Mouse (Mus musculus): ENCODE data around the gene Ncapd3. TPM values are rescaled to one million over a fixed set of nuclear protein-coding genes. Genes with fewer than 3 reads are reported as not detected.

The Ncapd3 gene
- polyA plus RNA-seq, 1 experiment from 2014 or later: 44.3 TPM

DNA sequence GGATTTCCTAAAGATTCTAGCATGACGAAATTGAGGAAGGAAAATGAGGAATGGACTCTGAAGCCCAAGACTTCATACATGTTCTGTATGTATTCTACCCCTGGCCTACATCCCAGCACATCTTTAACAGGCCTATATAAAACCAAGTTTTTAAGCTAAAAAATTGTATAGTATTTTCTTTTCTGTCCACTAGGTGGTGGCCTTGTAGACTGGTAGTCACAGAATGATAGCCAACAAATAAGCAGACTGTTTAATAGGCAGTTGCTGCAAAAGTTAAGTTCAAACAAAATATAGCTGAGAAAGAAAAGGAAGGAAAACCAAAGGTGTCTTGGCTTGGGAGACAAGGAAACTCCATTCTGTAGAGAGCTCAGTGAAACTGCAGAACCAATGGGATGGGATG, 44.7 kb downstream of the Ncapd3 start:
- no peak overlapping the region for H3K4me3 ChIP-seq (ENCODE audit: low read depth, low read length)
- H3K4me1 ChIP-seq (ENCODE audit: control insufficient read depth, insufficient read depth, low read length): no peaks in the 10 kb centered on the region
- no peaks in the 10 kb centered on the region for H3K27me3 ChIP-seq (ENCODE audit: control insufficient read depth, insufficient read depth, low read length)
- no peaks in the 10 kb centered on the region for H3K9me3 ChIP-seq (ENCODE audit: control insufficient read depth, low read length)
- no peak for DNase-seq (ENCODE audit: low spot score)
- no peak overlapping the region for H3K27ac ChIP-seq (replicated peaks; ENCODE audit: low read depth, low read length)
- H3K9ac ChIP-seq (ENCODE audit: low read length): no peak overlapping the region
- H3K36me3 ChIP-seq (ENCODE audit: control insufficient read depth, insufficient read depth, low read length): peaks cover 26% of the 10 kb centered on the region
- WGBS: 81% methylated on average over 1 of the region's 1 CpGs
- H3K4me2 ChIP-seq (ENCODE audit: low read depth, severe bottlenecking): no peak overlapping the region
- ATAC-seq (ENCODE audit: insufficient number of reproducible peaks, low FRiP score, low TSS enrichment, low read depth): no peak

DNA sequence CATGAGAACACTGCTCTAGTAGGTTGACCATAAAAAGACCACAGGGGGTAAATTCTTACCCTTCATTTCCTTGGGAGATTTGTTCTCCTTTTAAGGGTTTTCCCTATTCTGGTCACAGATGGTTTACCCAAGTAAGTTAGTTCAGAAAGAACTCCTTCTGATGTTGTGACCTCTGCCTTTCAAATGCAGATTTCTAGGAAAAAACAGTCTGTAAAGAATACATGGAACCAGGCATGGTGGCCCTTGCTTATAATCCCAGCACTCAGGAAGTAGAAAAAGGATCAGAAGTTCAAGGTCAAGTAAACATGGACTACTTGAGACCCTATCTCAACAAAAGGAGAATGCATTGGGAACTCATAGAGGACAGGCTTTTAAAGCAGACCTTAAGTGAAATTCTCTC, 45.8 kb downstream of the Ncapd3 start:
- Histone ChIP-seq H3K4me1 (ENCODE audit: control insufficient read depth, insufficient read depth, low read length) (no peaks in the 10 kb centered on the region), H3K27me3 (ENCODE audit: control insufficient read depth, insufficient read depth, low read length) (no peaks in the 10 kb centered on the region), H3K9ac (ENCODE audit: low read length) (no peak overlapping the region), H3K9me3 (ENCODE audit: control insufficient read depth, low read length) (no peaks in the 10 kb centered on the region), H3K27ac (replicated peaks; ENCODE audit: low read depth, low read length) (no peak overlapping the region), H3K36me3 (ENCODE audit: control insufficient read depth, insufficient read depth, low read length) (peaks cover 17% of the 10 kb centered on the region), H3K4me2 (ENCODE audit: low read depth, severe bottlenecking) (no peak overlapping the region), H3K4me3 (ENCODE audit: low read depth, low read length) (no peak overlapping the region)
- DNase-seq (ENCODE audit: low spot score) (no peak), ATAC-seq (ENCODE audit: insufficient number of reproducible peaks, low FRiP score, low TSS enrichment, low read depth) (no peak)

DNA sequence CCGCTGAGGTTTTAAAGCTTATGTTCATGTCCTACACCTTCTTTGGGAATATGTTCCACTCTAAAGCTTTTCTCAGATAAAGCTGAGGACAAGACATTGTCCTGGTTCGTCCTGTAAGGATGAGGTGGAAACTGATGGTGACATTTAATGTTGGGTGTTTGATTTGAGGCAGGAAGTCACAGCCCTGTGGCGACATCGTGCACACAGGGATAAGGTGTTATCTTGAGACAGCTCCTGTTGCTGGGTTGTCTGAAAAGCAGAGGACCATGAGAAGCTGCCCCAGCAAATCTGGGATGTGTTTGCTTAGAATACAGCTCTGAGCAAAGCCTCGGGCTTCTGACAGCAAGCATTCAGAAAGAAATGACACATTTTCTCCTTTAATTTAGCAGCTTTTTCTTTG, 56.3 kb downstream of the Ncapd3 start:
- Histone ChIP-seq H3K4me3 (ENCODE audit: low read depth, low read length) (no peak overlapping the region), H3K4me2 (ENCODE audit: low read depth, severe bottlenecking) (no peak overlapping the region), H3K9ac (ENCODE audit: low read length) (no peak overlapping the region), H3K27me3 (ENCODE audit: control insufficient read depth, insufficient read depth, low read length) (no peaks in the 10 kb centered on the region), H3K27ac (replicated peaks; ENCODE audit: low read depth, low read length) (no peak overlapping the region), H3K4me1 (ENCODE audit: control insufficient read depth, insufficient read depth, low read length) (no peaks in the 10 kb centered on the region), H3K36me3 (ENCODE audit: control insufficient read depth, insufficient read depth, low read length) (peaks cover 31% of the 10 kb centered on the region), H3K9me3 (ENCODE audit: control insufficient read depth, low read length) (no peaks in the 10 kb centered on the region)
- DNase-seq (ENCODE audit: low spot score) (no peak), ATAC-seq (ENCODE audit: insufficient number of reproducible peaks, low FRiP score, low TSS enrichment, low read depth) (no peak)
- WGBS: 93% methylated on average over 5 of the region's 5 CpGs

DNA sequence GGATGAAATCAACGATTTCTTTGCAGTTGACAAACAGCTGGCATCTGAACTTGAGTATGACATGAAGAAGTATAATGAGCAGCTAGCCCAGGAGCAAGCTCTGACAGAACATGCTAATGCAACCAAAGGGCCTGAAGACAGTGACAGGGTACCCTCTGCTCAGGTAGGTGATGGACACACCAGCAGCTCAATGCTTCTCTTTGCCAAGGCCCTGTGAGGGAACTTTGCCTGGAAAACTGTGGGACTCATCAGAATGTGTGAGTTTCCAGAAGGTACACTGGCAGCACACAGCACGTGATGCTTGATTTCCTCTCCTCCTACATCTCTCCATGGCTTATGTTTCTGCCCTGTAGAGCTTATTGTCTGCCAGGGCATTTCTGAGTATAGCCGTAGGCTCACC, 57.4 kb downstream of the Ncapd3 start:
- H3K4me3 ChIP-seq (ENCODE audit: low read depth, low read length): no peak overlapping the region
- 89% methylated on average over 3 of the region's 3 CpGs for WGBS
- no peaks in the 10 kb centered on the region for H3K4me1 ChIP-seq (ENCODE audit: control insufficient read depth, insufficient read depth, low read length)
- H3K36me3 ChIP-seq (ENCODE audit: control insufficient read depth, insufficient read depth, low read length): peaks cover 29% of the 10 kb centered on the region
- no peaks in the 10 kb centered on the region for H3K27me3 ChIP-seq (ENCODE audit: control insufficient read depth, insufficient read depth, low read length)
- no peak for ATAC-seq (ENCODE audit: insufficient number of reproducible peaks, low FRiP score, low TSS enrichment, low read depth)
- no peak overlapping the region for H3K27ac ChIP-seq (replicated peaks; ENCODE audit: low read depth, low read length)
- DNase-seq (ENCODE audit: low spot score): no peak
- H3K9ac ChIP-seq (ENCODE audit: low read length): no peak overlapping the region
- H3K4me2 ChIP-seq (ENCODE audit: low read depth, severe bottlenecking): no peak overlapping the region
- H3K9me3 ChIP-seq (ENCODE audit: control insufficient read depth, low read length): no peaks in the 10 kb centered on the region

DNA sequence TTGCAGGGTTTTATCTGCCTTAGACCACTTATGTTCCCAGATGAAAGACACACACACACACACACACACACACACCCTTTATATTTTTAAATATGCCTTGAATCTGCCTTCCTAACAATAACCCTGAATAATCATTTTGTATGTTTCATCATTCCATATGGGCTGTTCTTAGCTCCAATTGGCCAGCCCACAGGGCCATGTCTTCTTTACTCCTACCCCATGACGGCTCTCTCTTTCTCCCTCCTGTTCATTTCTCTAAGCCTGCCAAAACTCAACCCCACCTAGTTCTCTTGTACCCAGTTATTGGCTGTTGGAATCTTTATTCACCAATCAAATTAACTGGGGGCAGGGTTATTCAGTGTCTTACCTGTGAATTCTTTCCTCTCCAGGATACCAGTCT, 60.2 kb downstream of the Ncapd3 start:
- Histone ChIP-seq H3K4me1 (ENCODE audit: control insufficient read depth, insufficient read depth, low read length) (no peaks in the 10 kb centered on the region), H3K27me3 (ENCODE audit: control insufficient read depth, insufficient read depth, low read length) (no peaks in the 10 kb centered on the region), H3K27ac (replicated peaks; ENCODE audit: low read depth, low read length) (no peak overlapping the region), H3K9ac (ENCODE audit: low read length) (no peak overlapping the region), H3K4me2 (ENCODE audit: low read depth, severe bottlenecking) (no peak overlapping the region), H3K4me3 (ENCODE audit: low read depth, low read length) (no peak overlapping the region), H3K9me3 (ENCODE audit: control insufficient read depth, low read length) (no peaks in the 10 kb centered on the region), H3K36me3 (ENCODE audit: control insufficient read depth, insufficient read depth, low read length) (peaks cover 26% of the 10 kb centered on the region)
- no peak for ATAC-seq (ENCODE audit: insufficient number of reproducible peaks, low FRiP score, low TSS enrichment, low read depth)
- 87% methylated on average over 1 of the region's 1 CpGs for WGBS
- DNase-seq (ENCODE audit: low spot score): no peak

DNA sequence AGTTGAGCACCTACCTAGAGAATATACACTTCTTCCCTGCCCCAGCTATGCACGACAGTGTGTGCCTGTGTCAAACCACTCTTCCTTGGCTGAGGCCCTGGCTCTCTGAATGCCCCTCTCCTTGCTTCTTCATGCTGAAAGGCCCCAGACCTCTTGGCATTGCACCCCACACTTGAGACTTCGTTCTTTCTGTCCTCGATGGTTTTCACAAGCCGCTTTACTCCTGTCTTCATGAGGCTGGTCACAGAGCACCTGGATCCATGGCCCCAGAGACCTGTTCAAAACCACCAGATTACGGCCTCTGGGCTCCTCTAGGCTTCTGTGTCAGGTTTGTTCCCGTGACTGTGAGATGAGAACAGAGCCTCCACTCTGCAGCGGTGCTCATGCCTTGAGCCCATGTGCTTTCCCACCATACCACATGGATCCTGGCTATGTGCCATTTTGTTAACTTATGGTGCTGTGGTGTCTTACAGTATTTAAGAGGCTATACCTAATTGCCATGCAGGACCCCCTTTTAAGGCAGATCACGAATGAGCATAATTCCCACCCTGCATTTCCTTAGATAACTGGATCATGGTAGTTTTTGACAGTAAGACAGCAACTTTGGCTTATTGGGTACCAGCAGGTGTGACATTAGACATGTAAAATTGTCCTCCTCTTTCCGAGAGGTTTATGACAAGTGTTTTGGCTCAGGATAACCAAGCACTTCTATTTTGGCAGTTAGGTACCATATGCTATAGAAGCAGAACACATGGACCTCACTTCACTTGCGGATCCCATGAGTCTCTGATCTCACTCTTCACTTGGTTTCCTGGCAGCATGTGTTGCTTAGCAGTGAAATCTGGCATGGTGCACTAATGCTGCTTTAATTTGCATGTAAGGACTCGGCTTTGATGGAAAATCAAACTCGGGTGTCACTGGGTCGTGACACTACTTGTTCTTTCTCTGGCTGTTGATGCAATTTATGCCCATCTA, 61.1 kb downstream of the Ncapd3 start:
- Histone ChIP-seq H3K4me1 (ENCODE audit: control insufficient read depth, insufficient read depth, low read length) (no peaks in the 10 kb centered on the region), H3K4me3 (ENCODE audit: low read depth, low read length) (no peak overlapping the region), H3K36me3 (ENCODE audit: control insufficient read depth, insufficient read depth, low read length) (peaks cover 25% of the 10 kb centered on the region), H3K4me2 (ENCODE audit: low read depth, severe bottlenecking) (no peak overlapping the region), H3K9me3 (ENCODE audit: control insufficient read depth, low read length) (no peaks in the 10 kb centered on the region), H3K9ac (ENCODE audit: low read length) (no peak overlapping the region), H3K27me3 (ENCODE audit: control insufficient read depth, insufficient read depth, low read length) (no peaks in the 10 kb centered on the region), H3K27ac (replicated peaks; ENCODE audit: low read depth, low read length) (no peak overlapping the region)
- 94% methylated on average over 13 of the region's 13 CpGs for WGBS
- ATAC-seq (ENCODE audit: insufficient number of reproducible peaks, low FRiP score, low TSS enrichment, low read depth) (no peak), DNase-seq (ENCODE audit: low spot score) (no peak)

DNA sequence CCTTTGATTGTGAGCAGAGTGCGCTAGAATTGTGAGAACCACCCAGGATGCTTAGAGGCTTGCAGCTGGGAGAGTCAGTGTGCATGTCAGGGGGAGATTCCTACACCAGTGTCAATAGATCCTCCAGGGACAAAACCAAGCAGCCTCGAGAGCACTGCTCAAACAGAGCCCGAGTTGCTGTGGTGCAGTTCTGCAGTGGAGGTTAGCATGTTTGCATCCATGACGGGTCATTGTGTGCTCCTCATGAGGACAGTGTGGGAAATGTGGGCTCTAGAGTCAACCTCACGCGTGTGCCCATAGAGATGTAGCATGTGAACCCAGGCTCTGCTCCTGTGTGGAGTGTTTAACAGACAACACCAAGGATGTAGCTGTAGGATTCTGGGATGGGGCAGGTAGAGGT, 62.9 kb downstream of the Ncapd3 start:
- Histone ChIP-seq H3K9ac (ENCODE audit: low read length) (no peak overlapping the region), H3K27ac (replicated peaks; ENCODE audit: low read depth, low read length) (no peak overlapping the region), H3K36me3 (ENCODE audit: control insufficient read depth, insufficient read depth, low read length) (peaks cover 20% of the 10 kb centered on the region), H3K4me3 (ENCODE audit: low read depth, low read length) (no peak overlapping the region), H3K27me3 (ENCODE audit: control insufficient read depth, insufficient read depth, low read length) (no peaks in the 10 kb centered on the region), H3K9me3 (ENCODE audit: control insufficient read depth, low read length) (no peaks in the 10 kb centered on the region), H3K4me1 (ENCODE audit: control insufficient read depth, insufficient read depth, low read length) (no peaks in the 10 kb centered on the region), H3K4me2 (ENCODE audit: low read depth, severe bottlenecking) (no peak overlapping the region)
- DNase-seq (ENCODE audit: low spot score) (no peak), ATAC-seq (ENCODE audit: insufficient number of reproducible peaks, low FRiP score, low TSS enrichment, low read depth) (no peak)
- WGBS: 94% methylated on average over 6 of the region's 6 CpGs

DNA sequence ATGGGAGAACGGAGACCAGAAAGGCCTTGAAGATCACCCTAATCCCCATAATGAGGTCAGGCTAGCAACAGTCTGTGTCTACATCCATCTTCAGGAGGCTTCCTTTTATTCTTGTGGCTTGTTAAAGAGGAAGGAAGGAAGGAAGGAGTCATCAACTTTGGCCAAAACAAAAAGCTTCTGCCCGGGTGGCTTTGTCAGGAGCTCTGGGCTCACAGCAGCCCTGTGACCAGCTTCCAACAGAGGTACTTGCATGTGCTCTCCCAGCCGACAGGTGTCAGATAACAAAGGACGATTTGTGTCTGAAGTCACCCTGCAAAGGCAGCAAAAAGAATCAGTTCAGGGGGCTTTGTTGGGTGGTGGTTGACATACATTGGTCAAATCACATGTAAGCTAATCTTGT, 68.1 kb downstream of the Ncapd3 start:
- peaks cover 12% of the 10 kb centered on the region; the same call in 1 of the 2 replicates for H3K36me3 ChIP-seq (ENCODE audit: control insufficient read depth, insufficient read depth, low read length)
- H3K27me3 ChIP-seq (ENCODE audit: control insufficient read depth, insufficient read depth, low read length): no peaks in the 10 kb centered on the region
- no peaks in the 10 kb centered on the region for H3K4me1 ChIP-seq (ENCODE audit: control insufficient read depth, insufficient read depth, low read length)
- no peaks in the 10 kb centered on the region for H3K9me3 ChIP-seq (ENCODE audit: control insufficient read depth, low read length)
- ATAC-seq (ENCODE audit: insufficient number of reproducible peaks, low FRiP score, low TSS enrichment, low read depth) (no peak), DNase-seq (ENCODE audit: low spot score) (no peak)
- H3K27ac ChIP-seq (replicated peaks; ENCODE audit: low read depth, low read length): no peak overlapping the region
- H3K4me3 ChIP-seq (ENCODE audit: low read depth, low read length): no peak overlapping the region
- H3K9ac ChIP-seq (ENCODE audit: low read length): no peak overlapping the region
- whole genome bisulfite sequencing: 37% methylated on average over 4 of the region's 4 CpGs
- H3K4me2 ChIP-seq (ENCODE audit: low read depth, severe bottlenecking): no peak overlapping the region

DNA sequence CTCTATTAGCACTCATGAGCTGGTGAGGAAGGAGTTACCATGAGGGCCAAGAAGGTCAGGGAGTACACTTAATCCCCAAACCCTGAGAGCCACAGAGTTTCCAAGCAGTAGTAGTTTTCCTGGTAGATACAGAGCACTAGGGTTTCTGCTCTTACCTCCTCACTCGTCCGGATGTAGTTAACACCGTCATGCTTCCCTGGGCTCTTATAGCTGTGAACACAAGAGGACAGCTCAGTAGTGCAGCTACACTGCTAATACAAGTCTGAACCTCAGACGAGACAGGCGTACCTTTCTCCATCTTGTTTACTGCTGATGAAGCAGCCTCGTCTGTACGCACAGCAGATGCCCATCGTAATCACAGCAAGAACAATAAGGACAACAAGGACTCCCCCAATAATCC, 68.6 kb downstream of the Ncapd3 start:
- DNase-seq (ENCODE audit: low spot score) (no peak), ATAC-seq (ENCODE audit: insufficient number of reproducible peaks, low FRiP score, low TSS enrichment, low read depth) (no peak)
- H3K4me1 ChIP-seq (ENCODE audit: control insufficient read depth, insufficient read depth, low read length): no peaks in the 10 kb centered on the region
- H3K9ac ChIP-seq (ENCODE audit: low read length): no peak overlapping the region
- no peaks in the 10 kb centered on the region for H3K27me3 ChIP-seq (ENCODE audit: control insufficient read depth, insufficient read depth, low read length)
- H3K27ac ChIP-seq (replicated peaks; ENCODE audit: low read depth, low read length): no peak overlapping the region
- WGBS: 82% methylated on average over 8 of the region's 8 CpGs
- no peaks in the 10 kb centered on the region for H3K9me3 ChIP-seq (ENCODE audit: control insufficient read depth, low read length)
- H3K36me3 ChIP-seq (ENCODE audit: control insufficient read depth, insufficient read depth, low read length): peaks cover 13% of the 10 kb centered on the region
- H3K4me3 ChIP-seq (ENCODE audit: low read depth, low read length): no peak overlapping the region
- no peak overlapping the region for H3K4me2 ChIP-seq (ENCODE audit: low read depth, severe bottlenecking)

All from limb, embryonic 11.5 days (tissue).